Mouse (Mus musculus) kidney, postnatal 0 days (tissue): ENCODE measurements around the gene Aoc3. TPM values are rescaled to one million over a fixed set of nuclear protein-coding genes. Genes with fewer than 3 reads are reported as not detected.
"Not testable (repeated sequence)": the region's sequence is repeated elsewhere in the genome, so short reads cannot be mapped to it uniquely, and the experiment has no call there.

Experiments
- ATAC-seq: fragments of 200-750 bp; cut with Nextera tagmentation; replicated peaks from 2 replicates; pipeline ENCODE4 v1.8.0; 2017; ENCODE audit warnings: low read depth, moderate number of reproducible peaks, moderate TSS enrichment, moderate library complexity; ENCODE audit not compliant: low FRiP score
- DNase-seq: peaks from one replicate; pipeline ENCODE4 v3.0.0-alpha.2; 2016; ENCODE audit warnings: low spot score
- H3K27ac ChIP-seq: fragments of 300-500 bp; sonication (generic); 2 replicates; pipeline ENCODE4 v1.5.1; 2014; ENCODE audit warnings: mild to moderate bottlenecking
- H3K27me3 ChIP-seq: fragments of 300-500 bp; sonication (generic); 2 replicates; pipeline ENCODE4 v1.6.1; 2014; ENCODE audit warnings: low read length, mixed read lengths; ENCODE audit not compliant: insufficient read depth
- H3K36me3 ChIP-seq: fragments of 300-500 bp; sonication (generic); 2 replicates; pipeline ENCODE4 v1.6.1; 2014; ENCODE audit warnings: low read length, mixed read lengths; ENCODE audit not compliant: insufficient read depth
- H3K4me1 ChIP-seq: fragments of 300-500 bp; sonication (generic); replicated peaks from 2 replicates; pipeline ENCODE4 v1.6.1; 2014; ENCODE audit warnings: antibody characterized with exemption, low read length, mixed read lengths; ENCODE audit not compliant: insufficient read depth
- H3K4me2 ChIP-seq: fragments of 300-500 bp; sonication (generic); 2 replicates; pipeline ENCODE4 v1.6.1; 2014; ENCODE audit warnings: mild to moderate bottlenecking, low read length, moderate library complexity, mixed read lengths
- H3K4me3 ChIP-seq: fragments of 300-500 bp; sonication (generic); replicated peaks from 2 replicates; pipeline ENCODE4 v1.5.1; 2014; ENCODE audit warnings: low read depth, low read length
- H3K9ac ChIP-seq: fragments of 300-500 bp; sonication (generic); 2 replicates; pipeline ENCODE4 v1.6.1; 2014; ENCODE audit warnings: low read depth, low read length
- H3K9me3 ChIP-seq: fragments of 300-500 bp; sonication (generic); replicated peaks from 2 replicates; pipeline ENCODE4 v1.6.1; 2016; ENCODE audit warnings: low read length, inconsistent platforms, mixed read lengths
- CTCF ChIP-seq: IDR thresholded peaks from 2 replicates; pipeline ENCODE4 v1.5.1; 2016; ENCODE audit warnings: antibody characterized with exemption, low read depth, mild to moderate bottlenecking, moderate library complexity
- WGBS: fragments of 180-500 bp; shearing (Covaris S2); extraction: QIAGEN DNeasy Blood & Tissue Kit; methylation state at CpG from one replicate; pipeline ENCODE4 v1.1.7; 2014; 5-methylcytosine and 5-hydroxymethylcytosine counted together
- polyA plus RNA-seq: library from polyadenylated mRNA; unstranded; fragments of >200 nt; fragmentation: Nextera tagmentation; extraction: Ambion mirVana; gene quantifications from 2 replicates; pipeline ENCODE4 v1.2.1, GENCODE M21; 2015

Aoc3 gene
- polyA plus RNA-seq, 1 experiment from 2014 or later, result 2.0 TPM

- 77% methylated on average over 5 of the region's 5 CpGs for WGBS
- no peak for ATAC-seq
- DNase-seq, result no peak
These were observed 5.6 kb upstream of the Aoc3 start, which contains the start of gene Aoc2 for GRCm38 (mm10) chr11:101324763-101325162. TSS of gene Aoc2 (plus strand) at chr11:101325063.

GRCm38 (mm10) chr11:101325201-101325600 is 5.2 kb upstream of the Aoc3 start:
- peaks cover 34% of the 10 kb centered on the region for H3K36me3 ChIP-seq

More at GRCm38 (mm10) chr11:101324763-101325162, 5.6 kb upstream of the Aoc3 start, which contains the start of gene Aoc2:
- no peak for TF ChIP-seq CTCF
- no peaks in the 10 kb centered on the region for H3K27me3 ChIP-seq
- H3K4me2 ChIP-seq, result no peak within 1 kb of the TSS
- H3K9ac ChIP-seq, result no peak within 1 kb of the TSS
- H3K36me3 ChIP-seq, result peaks cover 39% of the 10 kb centered on the region
- H3K27ac ChIP-seq, result no peak within 1 kb of the TSS
- H3K9me3 ChIP-seq, result no peaks in the 10 kb centered on the region
- no peak within 1 kb of the TSS for H3K4me3 ChIP-seq
- H3K4me1 ChIP-seq, result no peaks in the 10 kb centered on the region

GRCm38 (mm10) chr11:101326147-101326546 is 4.3 kb upstream of the Aoc3 start:
- WGBS, result 87% methylated on average over 11 of the region's 11 CpGs
- no peak for TF ChIP-seq CTCF
- DNase-seq, result no peak
- H3K27ac ChIP-seq, result no peak overlapping the region
- no peak overlapping the region for H3K4me3 ChIP-seq
- H3K9ac ChIP-seq, result no peak overlapping the region
- no peaks in the 10 kb centered on the region for H3K9me3 ChIP-seq
- 0 out of 2 replicates have a peak, but pooled peaks cover 3% of the 10 kb centered on the region for H3K4me1 ChIP-seq
- no peak for ATAC-seq
- H3K4me2 ChIP-seq, result no peak overlapping the region
- H3K27me3 ChIP-seq, result no peaks in the 10 kb centered on the region
- peaks cover 26% of the 10 kb centered on the region for H3K36me3 ChIP-seq

More at GRCm38 (mm10) chr11:101325201-101325600, 5.2 kb upstream of the Aoc3 start:
- 90% methylated on average over 11 of the region's 11 CpGs for WGBS
- H3K9me3 ChIP-seq, H3K4me1 ChIP-seq, H3K4me2 ChIP-seq, H3K27ac ChIP-seq, H3K27me3 ChIP-seq, DNase-seq, H3K9ac ChIP-seq, H3K4me3 ChIP-seq: not testable (repeated sequence)
- ATAC-seq, result 0 out of 2 replicates have a peak, but pooled peaks have one; percentile 11

GRCm38 (mm10) chr11:101327311-101327710 is 3.1 kb upstream of the Aoc3 start:
- H3K4me3 ChIP-seq, result no peak overlapping the region
- TF ChIP-seq CTCF, result no peak
- H3K36me3 ChIP-seq, result peaks cover 17% of the 10 kb centered on the region
- H3K4me1 ChIP-seq, result 0 out of 2 replicates have a peak, but pooled peaks cover 3% of the 10 kb centered on the region
- H3K9me3 ChIP-seq, result no peaks in the 10 kb centered on the region
- no peak for ATAC-seq
- H3K27me3 ChIP-seq, result no peaks in the 10 kb centered on the region
- H3K4me2 ChIP-seq, result no peak overlapping the region
- H3K27ac ChIP-seq, result no peak overlapping the region
- 40% methylated on average over 3 of the region's 3 CpGs for WGBS
- no peak for DNase-seq
- H3K9ac ChIP-seq, result no peak overlapping the region

GRCm38 (mm10) chr11:101328941-101329635 is 1.3 kb upstream of the Aoc3 start:
- Histone ChIP-seq H3K36me3 (peaks cover 5% of the 10 kb centered on the region; the same call in 1 of the 2 replicates), H3K4me2 (no peak overlapping the region), H3K27me3 (no peaks in the 10 kb centered on the region), H3K9me3 (no peaks in the 10 kb centered on the region), H3K9ac (no peak overlapping the region), H3K27ac (no peak overlapping the region), H3K4me1 (0 out of 2 replicates have a peak, but pooled peaks cover 3% of the 10 kb centered on the region), H3K4me3 (no peak overlapping the region)
- DNase-seq, result no peak
- 84% methylated on average over 6 of the region's 6 CpGs for WGBS
- no peak for ATAC-seq
- no peak for TF ChIP-seq CTCF

GRCm38 (mm10) chr11:101330961-101331360 is 556 bp downstream of the Aoc3 start:
- peak overlapping the region; percentile 21; the same call in 1 of the 2 replicates for H3K4me2 ChIP-seq

More at GRCm38 (mm10) chr11:101330961-101331360, 556 bp downstream of the Aoc3 start:
- not testable (repeated sequence) for H3K9me3 ChIP-seq, H3K9ac ChIP-seq, H3K4me3 ChIP-seq, ATAC-seq, H3K27me3 ChIP-seq, H3K4me1 ChIP-seq, H3K36me3 ChIP-seq, DNase-seq
- peak overlapping the region; percentile 48; the same call in 1 of the 2 replicates for H3K27ac ChIP-seq
- 78% methylated on average over 6 of the region's 6 CpGs for WGBS
